Mouse (Mus musculus) small intestine, adult 2 months (tissue): Measurements from ENCODE around the gene Lysmd1.

Experiments
- CTCF ChIP-seq: fragments of 200-500 bp; IDR thresholded peaks from 2 replicates; pipeline ENCODE4 v1.5.1; 2012; ENCODE audit warnings: low read depth, mild to moderate bottlenecking, control low read depth, inconsistent platforms, low read length, moderate library complexity, mixed read lengths; ENCODE audit not compliant: insufficient replicate concordance, insufficient read length; ENCODE audit errors: extremely low read depth
- POLR2A ChIP-seq: fragments of 200-500 bp; IDR thresholded peaks from 2 replicates; pipeline ENCODE4 v1.6.1; 2012; ENCODE audit warnings: low read depth, mild to moderate bottlenecking, control low read depth, inconsistent platforms, low read length, moderate library complexity

DNA sequence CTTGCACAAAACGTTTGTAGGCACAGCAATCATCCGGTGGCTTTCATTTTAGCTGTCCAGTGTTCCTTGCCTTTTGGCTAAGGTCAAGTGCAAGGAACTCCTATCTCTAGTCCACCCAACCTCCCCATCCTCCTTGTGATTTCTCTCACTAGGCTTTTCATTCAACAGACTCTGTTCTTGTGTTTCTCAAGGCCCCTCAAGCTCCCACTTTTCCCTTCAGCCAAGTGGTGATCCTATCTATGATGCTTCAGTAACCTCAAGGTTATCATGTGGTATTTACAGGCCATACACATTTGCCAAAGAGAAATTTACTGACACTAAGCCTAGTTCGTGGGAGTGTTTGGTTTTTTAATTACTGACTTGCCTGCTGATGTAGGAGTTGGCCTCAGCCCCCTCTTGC lies 46.0 kb downstream of the Lysmd1 start:
- TF ChIP-seq CTCF (no peak), POLR2A (no peak)
